Mouse (Mus musculus) liver, embryonic 13.5 days (tissue): ENCODE measurements around the gene Gm29427. TPM values are rescaled to one million over a fixed set of nuclear protein-coding genes. Genes with fewer than 3 reads are reported as not detected.
"Not testable (repeated sequence)": the region's sequence is repeated elsewhere in the genome, so short reads cannot be mapped to it uniquely, and the experiment has no call there.

ENCODE experiments used
- ATAC-seq: fragments of 200-750 bp; cut with Nextera tagmentation; 2 replicates; pipeline ENCODE4 v1.8.0; 2017; ENCODE audit warnings: low read depth, mild to moderate bottlenecking, moderate number of reproducible peaks, moderate library complexity
- DNase-seq: peaks from one replicate; pipeline ENCODE4 v3.0.0; 2022
- H3K27ac ChIP-seq: fragments of 300-500 bp; sonication (generic); 2 replicates; pipeline ENCODE4 v1.5.1; 2015; ENCODE audit warnings: moderate library complexity, mild to moderate bottlenecking, inconsistent platforms
- H3K27me3 ChIP-seq: fragments of 300-500 bp; sonication (generic); 2 replicates; pipeline ENCODE4 v1.6.1; 2015; ENCODE audit warnings: mild to moderate bottlenecking, inconsistent platforms
- H3K36me3 ChIP-seq: fragments of 300-500 bp; sonication (generic); 2 replicates; pipeline ENCODE4 v1.6.1; 2015; ENCODE audit warnings: mild to moderate bottlenecking, inconsistent platforms
- H3K4me1 ChIP-seq: fragments of 300-500 bp; sonication (generic); replicated peaks from 2 replicates; pipeline ENCODE4 v1.6.1; 2015; ENCODE audit warnings: inconsistent platforms
- H3K4me2 ChIP-seq: fragments of 300-500 bp; sonication (generic); 2 replicates; pipeline ENCODE4 v1.6.1; 2015; ENCODE audit warnings: inconsistent platforms, mild to moderate bottlenecking, moderate library complexity
- H3K4me3 ChIP-seq: fragments of 300-500 bp; sonication (generic); replicated peaks from 2 replicates; pipeline ENCODE4 v1.5.1; 2015; ENCODE audit warnings: mild to moderate bottlenecking, inconsistent platforms
- H3K9ac ChIP-seq: fragments of 300-500 bp; sonication (generic); 2 replicates; pipeline ENCODE4 v1.6.1; 2015; ENCODE audit warnings: mild to moderate bottlenecking, inconsistent platforms
- H3K9me3 ChIP-seq: fragments of 300-500 bp; sonication (generic); replicated peaks from 2 replicates; pipeline ENCODE4 v1.6.1; 2016; ENCODE audit warnings: inconsistent platforms
- WGBS: fragments of 180-500 bp; shearing (Covaris S2); methylation state at CpG from one replicate; pipeline ENCODE4 v1.1.7; 2015; ENCODE audit not compliant: insufficient replicate concordance; 5-methylcytosine and 5-hydroxymethylcytosine counted together
- polyA plus RNA-seq: library from polyadenylated mRNA; unstranded; fragments of >200 nt; fragmentation: Nextera tagmentation; extraction: Ambion mirVana; gene quantifications from 2 replicates; pipeline ENCODE4 v1.2.1, GENCODE M21; 2015

Gm29427 gene
- polyA plus RNA-seq, 1 experiment from 2014 or later: not detected

DNA sequence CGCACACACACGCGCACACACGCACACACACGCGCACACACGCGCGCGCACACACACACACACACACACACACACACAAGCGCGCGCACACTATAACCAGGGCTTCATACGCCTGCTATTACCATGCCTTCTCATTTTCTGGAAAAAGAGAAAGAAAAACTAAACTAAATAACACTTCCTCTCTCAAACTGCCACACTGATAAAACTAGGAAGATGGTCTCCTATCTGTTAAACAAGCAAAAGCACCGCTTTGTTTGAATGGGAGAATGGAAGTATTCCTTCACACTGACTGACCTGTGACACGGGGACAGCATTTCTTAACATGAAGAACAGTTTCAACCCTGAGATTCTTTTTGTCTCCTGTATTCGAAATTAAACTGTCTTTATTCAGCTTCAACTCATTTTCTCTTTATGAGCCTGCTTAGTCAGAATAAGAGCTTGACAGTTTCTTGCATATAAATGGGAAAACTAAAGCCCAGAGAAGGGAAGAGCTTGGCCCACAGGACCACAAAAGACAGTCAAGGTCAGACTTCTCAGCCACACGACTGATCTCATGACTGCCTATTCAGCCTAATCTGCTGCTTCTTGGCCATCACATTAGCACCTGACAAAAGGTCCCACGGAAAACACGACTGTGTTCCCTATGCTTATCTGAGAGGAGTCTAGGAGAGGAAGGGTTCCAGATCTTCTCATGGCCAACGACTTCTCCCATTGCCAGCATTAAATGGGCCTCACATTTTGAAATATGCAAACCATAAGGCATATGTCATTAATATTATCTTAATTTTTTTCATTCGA is 5.1 kb downstream of the Gm29427 start:
- Histone ChIP-seq H3K27ac (peak overlapping the region; percentile 11; the same call in 1 of the 2 replicates), H3K9ac (no peak overlapping the region), H3K36me3 (peaks cover 66% of the 10 kb centered on the region), H3K9me3 (no peaks in the 10 kb centered on the region), H3K27me3 (no peaks in the 10 kb centered on the region), H3K4me1 (peaks cover 32% of the 10 kb centered on the region), H3K4me3 (no peak overlapping the region), H3K4me2 (no peak overlapping the region)
- ATAC-seq: no peak
- DNase-seq: no peak
- WGBS: 84% methylated on average over 22 of the region's 22 CpGs

DNA sequence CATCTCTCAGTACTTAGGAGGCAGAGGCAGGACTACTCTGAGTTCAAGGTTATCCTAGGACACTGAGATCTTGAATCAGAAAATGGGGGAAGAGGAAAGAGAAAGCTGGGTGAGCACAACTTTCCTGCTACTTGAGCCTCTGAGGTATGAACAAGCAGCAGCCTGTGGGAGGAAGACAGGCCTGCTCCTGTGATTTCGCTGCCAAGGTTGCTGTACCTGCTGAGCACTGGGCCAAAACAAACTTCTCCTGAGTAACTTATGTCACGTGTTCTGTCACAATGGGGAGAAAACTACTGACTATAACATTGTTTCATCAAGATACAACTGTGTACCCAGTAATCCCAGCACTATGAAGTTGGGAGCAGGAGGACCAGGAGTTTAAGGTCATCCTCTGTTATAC is 12.0 kb downstream of the Gm29427 start:
- Histone ChIP-seq H3K36me3 (peaks cover 93% of the 10 kb centered on the region), H3K4me2 (no peak overlapping the region), H3K4me3 (no peak overlapping the region), H3K9me3 (no peaks in the 10 kb centered on the region), H3K4me1 (peaks cover 9% of the 10 kb centered on the region), H3K27ac (no peak overlapping the region), H3K27me3 (no peaks in the 10 kb centered on the region), H3K9ac (no peak overlapping the region)
- WGBS: 67% methylated on average over 2 of the region's 2 CpGs
- DNase-seq (no peak), ATAC-seq (no peak)

DNA sequence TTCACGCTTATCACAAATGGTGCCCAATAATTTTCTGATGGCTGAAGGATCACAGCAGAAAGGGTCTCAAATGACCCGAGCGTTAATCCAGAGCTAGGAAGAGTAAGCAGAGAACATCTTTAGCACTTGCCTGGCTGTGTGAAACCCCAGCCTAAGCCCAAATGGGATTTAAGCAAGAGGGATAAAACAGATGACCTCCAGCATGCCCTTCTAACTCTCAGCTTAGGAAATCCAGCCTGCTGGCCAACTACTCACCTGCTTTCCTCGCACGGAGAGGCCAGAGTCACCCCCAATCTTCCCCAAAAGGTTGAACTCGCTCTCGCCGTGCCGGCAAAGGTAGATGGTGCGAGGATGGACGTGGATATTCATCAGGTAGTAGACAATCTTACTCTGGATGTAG is 13.6 kb downstream of the Gm29427 start:
- peaks cover 92% of the 10 kb centered on the region for H3K36me3 ChIP-seq
- no peak overlapping the region for H3K4me3 ChIP-seq
- H3K27me3 ChIP-seq: no peaks in the 10 kb centered on the region
- no peak overlapping the region for H3K9ac ChIP-seq
- H3K4me2 ChIP-seq: no peak overlapping the region
- no peak for DNase-seq
- no peak for ATAC-seq
- WGBS: 93% methylated on average over 11 of the region's 11 CpGs
- no peaks in the 10 kb centered on the region for H3K9me3 ChIP-seq
- H3K4me1 ChIP-seq: peaks cover 9% of the 10 kb centered on the region
- H3K27ac ChIP-seq: no peak overlapping the region

DNA sequence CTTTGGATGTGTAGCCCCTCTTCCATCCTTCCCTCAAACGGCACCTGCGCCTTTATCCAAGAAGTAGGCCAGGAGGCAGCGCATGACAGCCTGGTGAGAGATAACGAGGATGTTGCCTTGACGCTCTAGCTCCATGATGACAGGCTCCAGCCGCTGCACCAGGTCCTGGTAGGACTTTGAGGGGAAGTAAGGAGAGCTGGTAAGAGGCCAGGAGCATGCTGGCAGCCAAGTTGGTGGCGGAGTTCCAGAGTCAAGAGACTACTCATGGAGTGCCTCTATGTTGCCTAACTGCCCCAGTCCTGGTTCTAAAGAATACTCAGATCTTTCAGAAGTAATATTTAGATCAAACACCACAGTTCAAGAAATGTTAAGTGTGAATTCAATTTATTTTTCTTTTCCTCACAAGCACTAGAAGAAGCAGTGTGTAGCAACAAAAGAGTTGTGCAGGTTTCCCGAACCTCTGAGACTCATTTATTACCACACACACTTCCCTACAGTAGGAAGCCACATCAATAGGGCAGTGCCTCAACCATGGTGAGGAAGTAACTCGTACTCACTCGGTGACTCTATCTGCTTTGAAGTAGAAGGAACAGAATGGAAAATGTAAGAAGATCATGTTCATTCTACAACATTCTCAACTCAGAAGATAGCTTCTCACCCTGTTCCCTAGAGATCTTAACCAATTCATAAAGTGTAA is 15.5 kb downstream of the Gm29427 start:
- H3K4me2 ChIP-seq: no peak overlapping the region
- DNase-seq (no peak), ATAC-seq (no peak)
- WGBS: 83% methylated on average over 10 of the region's 10 CpGs
- no peak overlapping the region for H3K27ac ChIP-seq
- H3K9ac ChIP-seq: no peak overlapping the region
- H3K4me3 ChIP-seq: no peak overlapping the region
- no peaks in the 10 kb centered on the region for H3K27me3 ChIP-seq
- H3K36me3 ChIP-seq: peaks cover 85% of the 10 kb centered on the region
- no peaks in the 10 kb centered on the region for H3K9me3 ChIP-seq
- H3K4me1 ChIP-seq: peaks cover 9% of the 10 kb centered on the region

DNA sequence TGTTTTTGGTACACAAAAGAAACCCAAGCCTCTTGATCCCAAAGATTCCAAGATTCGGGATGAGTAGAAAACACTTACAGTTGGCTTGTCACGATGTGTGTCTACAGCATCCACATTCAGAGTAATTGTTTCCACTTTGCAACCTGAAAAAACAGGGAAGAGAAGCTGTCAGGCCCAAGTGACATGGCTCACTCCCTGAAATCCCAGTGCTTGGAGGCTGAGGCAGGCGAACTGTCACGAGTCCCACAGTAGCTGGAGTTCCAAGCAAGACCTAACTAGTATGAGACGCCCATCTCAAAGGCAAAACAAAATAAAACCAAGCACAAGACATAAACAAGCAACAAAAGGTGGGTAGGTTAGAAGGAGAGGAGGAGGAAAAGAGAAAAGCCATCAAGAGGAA is 17.0 kb downstream of the Gm29427 start:
- no peak overlapping the region for H3K4me2 ChIP-seq
- DNase-seq (no peak), ATAC-seq (no peak)
- no peak overlapping the region for H3K9ac ChIP-seq
- no peak overlapping the region for H3K4me3 ChIP-seq
- H3K36me3 ChIP-seq: peaks cover 72% of the 10 kb centered on the region
- H3K27me3 ChIP-seq: no peaks in the 10 kb centered on the region
- no peak overlapping the region for H3K27ac ChIP-seq
- H3K4me1 ChIP-seq: no peaks in the 10 kb centered on the region
- no peaks in the 10 kb centered on the region for H3K9me3 ChIP-seq
- 85% methylated on average over 5 of the region's 5 CpGs for WGBS

DNA sequence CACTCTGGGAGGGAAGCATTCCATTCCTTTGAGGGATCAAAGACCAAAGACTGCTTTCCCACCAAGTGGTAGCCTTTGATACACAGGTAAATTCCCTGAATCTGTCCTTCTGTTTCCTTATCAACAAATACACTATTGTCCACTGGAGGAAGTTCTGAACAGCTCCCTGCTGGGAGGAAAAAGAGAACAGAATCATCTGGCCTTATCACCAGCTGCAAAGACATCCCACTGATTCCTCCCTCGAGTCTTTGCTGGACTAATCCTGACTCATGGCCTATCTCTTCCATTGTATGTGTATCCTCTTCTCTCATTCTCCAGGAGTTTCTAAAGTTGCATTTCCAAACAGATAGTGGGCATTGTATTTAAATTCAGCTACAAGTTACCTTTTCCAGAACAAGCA is 31.7 kb downstream of the Gm29427 start:
- Histone ChIP-seq H3K4me2 (no peak overlapping the region), H3K9ac (no peak overlapping the region), H3K4me1 (no peaks in the 10 kb centered on the region; the same call in 1 of the 2 replicates), H3K27ac (no peak overlapping the region), H3K4me3 (no peak overlapping the region), H3K27me3 (no peaks in the 10 kb centered on the region), H3K36me3 (no peaks in the 10 kb centered on the region), H3K9me3 (no peaks in the 10 kb centered on the region)
- no peak for ATAC-seq
- no peak for DNase-seq
- WGBS: 6% methylated on average over 1 of the region's 1 CpGs

DNA sequence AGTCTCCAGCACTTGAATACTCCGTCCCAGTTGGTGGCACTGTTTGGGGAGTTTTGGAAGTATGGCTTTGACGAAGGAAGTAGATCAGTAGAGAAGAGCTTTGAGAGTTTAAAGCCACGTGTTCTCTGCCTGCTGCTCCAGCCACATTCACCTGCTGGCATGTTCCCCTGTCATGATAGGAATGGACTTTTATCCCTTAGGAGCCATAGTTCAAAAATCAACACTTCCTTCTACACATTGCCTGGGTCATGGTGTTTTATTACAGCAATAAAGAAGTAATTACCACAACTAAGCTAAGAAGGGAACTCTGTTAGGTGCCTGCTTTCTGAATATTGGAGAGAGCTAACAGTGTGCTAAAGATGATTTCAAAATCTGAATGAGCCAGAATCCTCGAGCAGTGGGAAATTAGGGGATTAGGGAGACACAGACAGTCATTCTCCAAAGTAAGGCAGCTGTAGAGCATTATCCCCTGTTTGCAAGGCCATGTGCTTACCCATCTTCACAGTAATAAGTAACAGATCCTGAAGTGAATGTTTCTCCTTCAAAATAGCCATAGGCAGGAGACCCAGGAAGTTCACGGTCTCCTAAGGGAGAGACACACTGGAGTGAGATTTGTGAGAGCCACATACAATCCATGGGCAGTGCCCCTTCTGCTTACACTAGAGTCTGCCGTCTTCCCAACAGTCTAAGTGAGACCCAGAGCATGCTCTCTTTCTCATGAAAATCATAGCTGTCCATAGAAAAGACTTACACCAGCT is 33.8 kb downstream of the Gm29427 start:
- H3K4me1 ChIP-seq: no peaks in the 10 kb centered on the region; the same call in 1 of the 2 replicates
- 59% methylated on average over 6 of the region's 6 CpGs for WGBS
- no peak overlapping the region for H3K27ac ChIP-seq
- no peaks in the 10 kb centered on the region for H3K9me3 ChIP-seq
- ATAC-seq (no peak), DNase-seq (no peak)
- no peak overlapping the region for H3K4me3 ChIP-seq
- no peaks in the 10 kb centered on the region for H3K36me3 ChIP-seq
- H3K4me2 ChIP-seq: no peak overlapping the region
- H3K27me3 ChIP-seq: no peaks in the 10 kb centered on the region
- no peak overlapping the region for H3K9ac ChIP-seq

DNA sequence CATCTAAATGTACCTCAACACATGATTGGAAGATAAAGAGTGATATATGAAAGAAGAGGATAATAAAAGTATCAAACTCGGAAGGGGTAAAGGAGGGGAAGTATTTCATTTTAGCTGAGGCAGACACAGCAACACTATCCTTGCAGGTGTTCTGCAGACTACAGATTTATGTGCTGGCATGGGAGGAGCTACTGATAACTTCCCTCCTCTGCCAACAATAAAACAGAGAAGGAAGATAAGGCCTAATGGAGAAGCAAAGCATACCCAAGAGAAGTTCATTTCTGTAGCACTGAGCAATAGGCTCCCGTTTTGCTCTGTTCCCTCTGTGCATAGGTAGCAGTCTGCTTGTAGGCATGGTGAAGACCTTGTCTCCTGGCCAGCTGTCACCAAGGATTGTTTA is 34.5 kb downstream of the Gm29427 start:
- ATAC-seq (no peak), DNase-seq (no peak)
- Histone ChIP-seq H3K27me3 (no peaks in the 10 kb centered on the region), H3K4me2 (no peak overlapping the region), H3K9me3 (no peaks in the 10 kb centered on the region), H3K9ac (no peak overlapping the region), H3K4me3 (no peak overlapping the region), H3K36me3 (no peaks in the 10 kb centered on the region), H3K27ac (no peak overlapping the region), H3K4me1 (no peaks in the 10 kb centered on the region; the same call in 1 of the 2 replicates)
- WGBS: 35% methylated on average over 2 of the region's 2 CpGs

DNA sequence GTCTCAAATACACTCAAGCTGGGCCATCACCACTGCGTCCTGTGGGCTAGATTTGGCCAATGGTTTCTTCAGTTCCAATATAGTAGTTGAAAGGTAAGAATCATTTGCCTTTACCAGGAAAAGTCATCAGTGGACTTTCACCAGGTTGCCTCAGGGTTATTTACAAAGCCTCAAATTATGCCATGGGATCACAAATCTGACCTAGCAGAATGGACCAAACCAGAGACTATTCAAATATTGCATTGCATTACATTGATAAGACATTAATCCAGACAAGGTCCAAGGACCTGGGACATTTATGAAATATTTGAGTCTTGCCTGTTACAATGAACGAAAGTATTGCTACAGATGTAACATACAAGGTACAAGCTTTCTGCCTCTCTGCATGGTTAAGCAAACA is 37.0 kb downstream of the Gm29427 start:
- WGBS: 66% methylated on average over 2 of the region's 2 CpGs
- no peaks in the 10 kb centered on the region; the same call in 1 of the 2 replicates for H3K4me1 ChIP-seq
- DNase-seq (no peak), ATAC-seq (no peak)
- no peaks in the 10 kb centered on the region for H3K36me3 ChIP-seq
- H3K4me2 ChIP-seq: no peak overlapping the region
- H3K9me3 ChIP-seq: no peaks in the 10 kb centered on the region
- no peaks in the 10 kb centered on the region for H3K27me3 ChIP-seq
- no peak overlapping the region for H3K4me3 ChIP-seq
- H3K27ac ChIP-seq: no peak overlapping the region
- no peak overlapping the region for H3K9ac ChIP-seq

DNA sequence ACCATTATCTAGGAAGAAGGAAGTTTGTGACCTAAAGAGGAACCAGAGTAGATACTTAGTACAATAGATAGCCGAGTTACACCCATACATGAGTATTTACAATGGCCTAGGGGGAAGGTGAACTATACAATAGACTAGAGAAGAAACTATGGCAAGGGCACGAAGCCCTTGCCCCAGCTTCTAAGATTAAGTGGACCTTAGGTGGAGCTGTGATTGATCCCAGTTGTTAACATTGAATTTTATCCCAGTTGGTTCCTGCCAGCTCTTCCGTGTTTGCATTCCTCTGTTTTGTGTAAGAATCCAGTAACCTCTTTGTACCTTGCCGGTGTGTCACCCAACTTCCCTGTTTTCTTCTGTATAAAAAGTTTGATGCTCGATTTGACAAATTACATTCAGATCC is 52.0 kb downstream of the Gm29427 start:
- WGBS: 65% methylated on average over 5 of the region's 5 CpGs
- H3K9me3 ChIP-seq, H3K36me3 ChIP-seq, H3K4me3 ChIP-seq, H3K9ac ChIP-seq, DNase-seq, H3K4me2 ChIP-seq, H3K27me3 ChIP-seq, H3K4me1 ChIP-seq, ATAC-seq, H3K27ac ChIP-seq: not testable (repeated sequence)

DNA sequence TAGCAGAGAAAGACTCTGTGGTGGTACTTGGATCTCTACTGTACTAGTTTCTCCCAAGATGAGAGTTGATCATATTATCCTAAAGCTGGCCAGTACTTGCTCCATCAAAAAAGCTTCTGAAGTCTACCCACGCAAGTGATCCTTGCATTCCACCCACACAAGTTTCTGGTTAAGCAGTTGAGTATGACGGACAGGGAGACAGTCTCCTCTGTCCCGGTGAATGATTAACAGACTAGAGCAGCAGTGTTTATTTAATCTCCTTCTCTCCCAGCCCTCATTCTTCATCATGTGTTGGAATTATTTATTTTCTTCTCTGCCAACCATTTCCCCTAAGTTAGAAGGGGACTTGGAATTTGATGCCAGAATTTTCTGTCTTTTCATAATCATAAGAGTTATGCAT is 54.1 kb downstream of the Gm29427 start, which contains the start of gene C4bp:
Gene C4bp, minus strand, starts transcription at position 179 of the 400 bp plus-strand sequence.
- H3K27ac ChIP-seq: no peak within 1 kb of the TSS
- no peak within 1 kb of the TSS for H3K4me2 ChIP-seq
- H3K36me3 ChIP-seq: no peaks in the 10 kb centered on the region
- no peak for DNase-seq
- no peak for ATAC-seq
- no peaks in the 10 kb centered on the region for H3K9me3 ChIP-seq
- no peaks in the 10 kb centered on the region for H3K4me1 ChIP-seq
- no peak within 1 kb of the TSS for H3K9ac ChIP-seq
- no peak within 1 kb of the TSS for H3K4me3 ChIP-seq
- no peaks in the 10 kb centered on the region for H3K27me3 ChIP-seq
- 76% methylated on average over 3 of the region's 3 CpGs for WGBS
